Mouse (Mus musculus): ENCODE measurements at regions not wholly inside any gene's neighbourhood (a gene's known extent, or its start where the extent isn't known, plus 50 kb on each side); places are given as distances from the start of the nearest gene placed in this dataset.
"Not testable (repeated sequence)": the region's sequence is repeated elsewhere in the genome, so short reads cannot be mapped to it uniquely, and the experiment has no call there.

- no peak overlapping the region for H3K4me3 ChIP-seq (ENCODE audit: low read length)
- H3K27ac ChIP-seq = no peak overlapping the region
- no peaks in the 10 kb centered on the region for H3K9me3 ChIP-seq (ENCODE audit: low read length)
- DNase-seq (ENCODE audit: low spot score) (no peak), ATAC-seq (no peak)
- no peaks in the 10 kb centered on the region for H3K4me1 ChIP-seq (ENCODE audit: insufficient read depth, low read length)
- no peak overlapping the region for H3K9ac ChIP-seq (replicated peaks; ENCODE audit: low read length)
- no peaks in the 10 kb centered on the region for H3K36me3 ChIP-seq (ENCODE audit: insufficient read depth, low read length)
- H3K4me2 ChIP-seq (ENCODE audit: low read depth, low read length) = no peak overlapping the region
- 83% methylated on average over 2 of the region's 2 CpGs for WGBS
- TF ChIP-seq CTCF (IDR thresholded peaks at IDR 0.05; ENCODE audit: low read depth) = no peak
- no peaks in the 10 kb centered on the region for H3K27me3 ChIP-seq (ENCODE audit: insufficient read depth, low read length)
Measured at GRCm38 (mm10) chr1:17451204-17451866, 694.4 kb downstream of the Crisp4 start.

- no peak overlapping the region for H3K27ac ChIP-seq
- H3K4me1 ChIP-seq (ENCODE audit: insufficient read depth, low read length) = no peaks in the 10 kb centered on the region
- DNase-seq (ENCODE audit: low spot score) (no peak), ATAC-seq (no peak)
- H3K9ac ChIP-seq (replicated peaks; ENCODE audit: low read length) = no peak overlapping the region
- no peaks in the 10 kb centered on the region for H3K27me3 ChIP-seq (ENCODE audit: insufficient read depth, low read length)
- TF ChIP-seq CTCF (IDR thresholded peaks at IDR 0.05; ENCODE audit: low read depth) = no peak
- H3K4me3 ChIP-seq (ENCODE audit: low read length) = no peak overlapping the region
- no peaks in the 10 kb centered on the region for H3K36me3 ChIP-seq (ENCODE audit: insufficient read depth, low read length)
- H3K4me2 ChIP-seq (ENCODE audit: low read depth, low read length) = no peak overlapping the region
- 58% methylated on average over 1 of the region's 1 CpGs for WGBS
- H3K9me3 ChIP-seq (ENCODE audit: low read length) = no peaks in the 10 kb centered on the region
Measured at GRCm38 (mm10) chr1:17450715-17451114, 695.0 kb downstream of the Crisp4 start.

DNA sequence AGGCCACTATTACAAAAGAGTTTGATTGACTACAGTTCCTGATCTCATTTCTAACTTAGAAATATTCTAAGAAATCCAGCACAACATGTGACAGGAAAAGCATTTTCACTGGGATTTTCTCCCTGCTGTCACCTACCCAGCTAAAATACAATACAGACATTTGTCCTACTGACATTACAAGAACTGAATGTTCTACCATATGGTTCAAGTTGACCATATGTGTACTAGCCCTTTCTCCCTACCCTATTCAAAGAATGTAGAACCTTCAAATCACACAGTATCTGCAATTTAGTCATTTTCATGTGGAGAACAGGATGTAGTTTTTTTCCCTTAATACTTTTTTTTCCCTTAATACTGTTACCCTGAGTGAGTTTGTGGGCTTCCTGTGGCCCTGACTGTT is 695.4 kb downstream of the Crisp4 start:
- ATAC-seq = no peak

GRCm38 (mm10) chr1:17449291-17449690 is 696.4 kb downstream of the Crisp4 start:
- Histone ChIP-seq H3K9me3 (ENCODE audit: low read length) (no peaks in the 10 kb centered on the region), H3K9ac (replicated peaks; ENCODE audit: low read length) (no peak overlapping the region), H3K36me3 (ENCODE audit: insufficient read depth, low read length) (no peaks in the 10 kb centered on the region), H3K4me3 (ENCODE audit: low read length) (no peak overlapping the region), H3K4me1 (ENCODE audit: insufficient read depth, low read length) (no peaks in the 10 kb centered on the region), H3K27ac (no peak overlapping the region), H3K27me3 (ENCODE audit: insufficient read depth, low read length) (no peaks in the 10 kb centered on the region), H3K4me2 (ENCODE audit: low read depth, low read length) (no peak overlapping the region)
- 58% methylated on average over 1 of the region's 1 CpGs for WGBS
- peak; percentile 36 for DNase-seq (ENCODE audit: low spot score)
- no peak; the same call in 1 of the 2 replicates for ATAC-seq
- no peak for TF ChIP-seq CTCF (IDR thresholded peaks at IDR 0.05; ENCODE audit: low read depth)

More for the DNA sequence above, 695.4 kb downstream of the Crisp4 start:
- Histone ChIP-seq H3K9ac (replicated peaks; ENCODE audit: low read length) (no peak overlapping the region), H3K9me3 (ENCODE audit: low read length) (no peaks in the 10 kb centered on the region), H3K4me3 (ENCODE audit: low read length) (no peak overlapping the region), H3K27ac (no peak overlapping the region), H3K4me2 (ENCODE audit: low read depth, low read length) (no peak overlapping the region), H3K27me3 (ENCODE audit: insufficient read depth, low read length) (no peaks in the 10 kb centered on the region), H3K36me3 (ENCODE audit: insufficient read depth, low read length) (no peaks in the 10 kb centered on the region), H3K4me1 (ENCODE audit: insufficient read depth, low read length) (no peaks in the 10 kb centered on the region)
- TF ChIP-seq CTCF (IDR thresholded peaks at IDR 0.05; ENCODE audit: low read depth) = no peak
- no peak for DNase-seq (ENCODE audit: low spot score)

GRCm38 (mm10) chr1:17434064-17434463 is 711.6 kb downstream of the Crisp4 start:
- not testable (repeated sequence) for H3K36me3 ChIP-seq (ENCODE audit: insufficient read depth, low read length); DNase-seq (ENCODE audit: low spot score); H3K27me3 ChIP-seq (ENCODE audit: insufficient read depth, low read length); H3K9ac ChIP-seq (replicated peaks; ENCODE audit: low read length); H3K4me1 ChIP-seq (ENCODE audit: insufficient read depth, low read length); H3K4me3 ChIP-seq (ENCODE audit: low read length); H3K9me3 ChIP-seq (ENCODE audit: low read length); H3K4me2 ChIP-seq (ENCODE audit: low read depth, low read length); H3K27ac ChIP-seq; ATAC-seq
- WGBS = 83% methylated on average over 5 of the region's 5 CpGs

GRCm38 (mm10) chr1:17415958-17416357 is 729.7 kb downstream of the Crisp4 start:
- no peak overlapping the region for H3K9ac ChIP-seq (replicated peaks; ENCODE audit: low read length)
- H3K9me3 ChIP-seq (ENCODE audit: low read length) = no peaks in the 10 kb centered on the region
- no peaks in the 10 kb centered on the region for H3K4me1 ChIP-seq (ENCODE audit: insufficient read depth, low read length)
- no peak overlapping the region for H3K27ac ChIP-seq
- H3K27me3 ChIP-seq (ENCODE audit: insufficient read depth, low read length) = no peaks in the 10 kb centered on the region
- WGBS = 17% methylated on average over 3 of the region's 3 CpGs
- DNase-seq (ENCODE audit: low spot score) = peak; percentile 33
- no peak for TF ChIP-seq CTCF (IDR thresholded peaks at IDR 0.05; ENCODE audit: low read depth)
- no peaks in the 10 kb centered on the region for H3K36me3 ChIP-seq (ENCODE audit: insufficient read depth, low read length)
- no peak overlapping the region for H3K4me2 ChIP-seq (ENCODE audit: low read depth, low read length)
- H3K4me3 ChIP-seq (ENCODE audit: low read length) = no peak overlapping the region
- ATAC-seq = 0 out of 2 replicates have a peak, but pooled peaks have one; percentile 40

DNA sequence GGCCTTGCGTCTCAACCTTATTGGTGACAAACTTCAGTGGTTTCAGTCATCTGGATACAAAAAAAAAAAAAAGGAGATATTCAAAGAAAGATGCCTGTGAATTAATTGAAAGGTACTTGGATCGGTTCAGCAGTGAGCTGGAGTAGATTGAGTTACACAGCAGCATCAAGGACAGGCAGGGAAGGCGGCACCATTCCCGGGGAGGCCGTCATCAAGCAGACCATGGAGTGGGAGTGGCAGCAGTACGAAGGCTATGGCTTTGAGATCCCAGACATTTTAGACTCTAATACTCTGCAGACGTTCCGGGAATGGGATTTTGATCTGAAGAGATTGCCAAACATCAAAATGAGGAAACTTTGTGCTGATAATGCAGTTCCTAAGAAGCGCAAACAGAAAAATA is 750.8 kb downstream of the Crisp4 start:
- Histone ChIP-seq H3K4me3 (ENCODE audit: low read length) (no peak overlapping the region), H3K4me1 (ENCODE audit: insufficient read depth, low read length) (no peaks in the 10 kb centered on the region), H3K9ac (replicated peaks; ENCODE audit: low read length) (no peak overlapping the region), H3K27me3 (ENCODE audit: insufficient read depth, low read length) (no peaks in the 10 kb centered on the region), H3K9me3 (ENCODE audit: low read length) (no peaks in the 10 kb centered on the region), H3K4me2 (ENCODE audit: low read depth, low read length) (no peak overlapping the region), H3K27ac (no peak overlapping the region), H3K36me3 (ENCODE audit: insufficient read depth, low read length) (no peaks in the 10 kb centered on the region)
- DNase-seq (ENCODE audit: low spot score) = no peak
- ATAC-seq = no peak
- WGBS = 83% methylated on average over 9 of the region's 9 CpGs
- no peak for TF ChIP-seq CTCF (IDR thresholded peaks at IDR 0.05; ENCODE audit: low read depth)
